Mouse (Mus musculus): Measurements from ENCODE around the gene Prc1.
A peak's percentile ranks its signal among the peaks of the same experiment; 100 is the strongest.

DNA sequence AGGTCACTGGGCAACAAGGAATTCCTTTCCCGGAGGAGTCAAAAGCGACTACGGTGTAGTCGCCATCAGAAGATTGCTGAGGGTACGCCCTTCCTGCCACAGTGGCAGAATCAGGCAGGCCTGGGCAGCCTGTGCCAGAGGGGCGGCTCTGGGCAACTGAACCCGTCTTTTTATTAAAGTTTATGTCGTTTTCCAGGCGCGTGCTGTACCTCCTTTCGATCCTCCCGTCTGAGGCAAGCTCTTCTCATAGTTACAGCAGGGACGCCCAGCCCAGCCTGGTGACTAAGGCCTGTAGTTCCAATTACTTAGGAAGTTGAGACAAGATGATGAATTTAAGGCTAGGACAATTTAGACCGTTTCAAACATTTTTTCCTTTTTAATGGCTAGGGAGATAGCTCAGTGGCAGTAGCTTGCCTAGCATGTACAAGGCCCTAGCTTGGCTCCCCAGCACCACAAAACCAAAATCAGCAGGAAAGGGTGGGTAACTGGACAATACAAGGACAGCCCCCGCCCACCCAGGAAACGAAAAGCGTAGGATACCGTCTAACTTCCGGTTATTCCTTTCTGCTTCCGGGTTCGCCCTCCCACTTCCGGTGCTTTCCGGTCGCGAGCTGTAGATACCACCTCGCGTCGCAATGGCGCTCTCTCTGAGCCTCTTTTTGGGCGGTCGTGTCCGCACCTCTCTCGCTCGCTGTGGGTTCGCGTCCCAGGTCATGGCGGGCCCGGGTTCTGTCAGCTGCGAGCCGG is 33.5 kb upstream of the Prc1 start, which contains the start of gene Ngrn:
- TF ChIP-seq CTCF (IDR thresholded peaks at IDR 0.05; ENCODE audit: low read depth, low read length), result peak; percentile 2; the same call in 1 of the 2 replicates
- peak; percentile 80 for TF ChIP-seq POLR2A (IDR thresholded peaks at IDR 0.05; ENCODE audit: extremely low read depth, insufficient read depth, low read length)
